Mouse (Mus musculus) forebrain, embryonic 12.5 days (tissue): ENCODE measurements around the gene Rad9a. TPM values are rescaled to one million over a fixed set of nuclear protein-coding genes. Genes with fewer than 3 reads are reported as not detected.

Experiments used
- ATAC-seq: fragments of 200-750 bp; cut with Nextera tagmentation; 2 replicates; pipeline ENCODE4 v1.8.0; 2017; ENCODE audit warnings: moderate TSS enrichment; ENCODE audit not compliant: low FRiP score
- H3K27ac ChIP-seq: fragments of 300-500 bp; sonication (generic); 2 replicates; pipeline ENCODE4 v1.5.1; 2016; ENCODE audit warnings: mild to moderate bottlenecking
- H3K27me3 ChIP-seq: fragments of 300-500 bp; sonication (generic); 2 replicates; pipeline ENCODE4 v1.6.1; 2016; ENCODE audit warnings: mild to moderate bottlenecking
- H3K36me3 ChIP-seq: fragments of 300-500 bp; sonication (generic); replicated peaks from 2 replicates; pipeline ENCODE4 v1.6.1; 2016; ENCODE audit warnings: mild to moderate bottlenecking
- H3K4me1 ChIP-seq: fragments of 300-500 bp; sonication (generic); 2 replicates; pipeline ENCODE4 v1.6.1; 2016
- H3K4me2 ChIP-seq: fragments of 300-500 bp; sonication (generic); 2 replicates; pipeline ENCODE4 v1.6.1; 2016; ENCODE audit warnings: mild to moderate bottlenecking, moderate library complexity
- H3K4me3 ChIP-seq: fragments of 300-500 bp; sonication (generic); replicated peaks from 2 replicates; pipeline ENCODE4 v1.5.1; 2016; ENCODE audit warnings: mild to moderate bottlenecking
- H3K9ac ChIP-seq: fragments of 300-500 bp; sonication (generic); 2 replicates; pipeline ENCODE4 v1.6.1; 2016; ENCODE audit warnings: mild to moderate bottlenecking
- H3K9me3 ChIP-seq: fragments of 300-500 bp; sonication (generic); 2 replicates; pipeline ENCODE4 v1.6.1; 2016
- WGBS: fragments of 180-500 bp; shearing (Covaris S2); methylation state at CpG from one replicate; pipeline ENCODE4 v1.1.7; 2016; 5-methylcytosine and 5-hydroxymethylcytosine counted together
- polyA plus RNA-seq: library from polyadenylated mRNA; unstranded; fragments of >200 nt; fragmentation: Nextera tagmentation; extraction: Ambion mirVana; gene quantifications from 2 replicates; pipeline ENCODE4 v1.2.1, GENCODE M21; 2016

Rad9a gene
- polyA plus RNA-seq, 1 experiment from 2014 or later: 42.2 TPM

GRCm38 (mm10) chr19:4216041-4216685 is 14.7 kb upstream of the Rad9a start:
- Histone ChIP-seq H3K9ac (0 out of 2 replicates have a peak overlapping the region, but pooled peaks have one; percentile 25), H3K4me2 (peak overlapping the region; percentile 13; the same call in 1 of the 2 replicates), H3K4me1 (peaks cover 52% of the 10 kb centered on the region), H3K36me3 (no peaks in the 10 kb centered on the region), H3K4me3 (no peak overlapping the region), H3K9me3 (no peaks in the 10 kb centered on the region), H3K27ac (no peak overlapping the region), H3K27me3 (peaks cover 76% of the 10 kb centered on the region)
- ATAC-seq: no peak
- WGBS: 25% methylated on average over 14 of the region's 14 CpGs

GRCm38 (mm10) chr19:4215451-4215840 is 14.0 kb upstream of the Rad9a start:
- under 1% methylated on average over 15 of the region's 21 CpGs for WGBS
- H3K27ac ChIP-seq: no peak overlapping the region

DNA sequence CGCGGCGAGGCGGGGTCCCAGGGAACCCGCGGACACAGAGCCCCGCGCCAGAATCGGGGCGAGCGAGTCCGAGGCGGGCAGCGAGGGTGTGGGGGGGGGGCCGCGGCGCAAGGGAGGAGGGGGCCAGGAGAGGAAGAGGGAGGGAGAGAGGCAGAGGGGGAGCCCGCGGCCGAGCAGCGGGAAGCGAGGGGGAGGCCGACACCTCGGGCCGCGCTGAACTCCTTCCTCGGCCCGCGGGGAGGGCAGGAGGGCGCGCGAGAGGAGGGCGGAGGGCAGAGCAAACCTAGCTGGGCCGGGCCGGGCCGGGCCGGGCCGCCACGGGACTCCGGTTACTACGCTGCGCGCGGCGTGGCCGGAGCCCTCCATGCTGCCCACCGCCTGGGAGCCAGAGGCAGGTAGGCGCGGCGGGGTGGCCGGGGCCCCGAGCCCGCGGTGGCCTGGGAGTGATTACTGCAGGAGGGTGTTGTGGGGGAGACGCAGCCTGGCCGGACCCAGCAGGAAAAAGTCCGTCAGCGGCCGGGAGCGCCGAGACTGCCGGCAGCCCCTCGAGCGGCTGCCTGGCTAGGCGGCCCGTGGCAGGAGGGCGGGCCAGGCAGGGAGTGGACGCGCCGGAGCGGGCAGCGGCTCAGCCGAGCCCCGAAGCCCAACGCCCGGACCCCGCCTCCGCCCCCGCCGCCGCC is 13.4 kb upstream of the Rad9a start:
- Histone ChIP-seq H3K36me3 (no peaks in the 10 kb centered on the region), H3K27me3 (peaks cover 82% of the 10 kb centered on the region)
- under 1% methylated on average over 46 of the region's 81 CpGs for WGBS

More at GRCm38 (mm10) chr19:4215451-4215840, 14.0 kb upstream of the Rad9a start:
- Histone ChIP-seq H3K9me3 (no peaks in the 10 kb centered on the region), H3K9ac (peak overlapping the region; percentile 73), H3K27me3 (peaks cover 79% of the 10 kb centered on the region), H3K4me3 (peak overlapping the region; percentile 60), H3K4me1 (peaks cover 52% of the 10 kb centered on the region), H3K4me2 (peak overlapping the region; percentile 99), H3K36me3 (no peaks in the 10 kb centered on the region)
- ATAC-seq: no peak

DNA sequence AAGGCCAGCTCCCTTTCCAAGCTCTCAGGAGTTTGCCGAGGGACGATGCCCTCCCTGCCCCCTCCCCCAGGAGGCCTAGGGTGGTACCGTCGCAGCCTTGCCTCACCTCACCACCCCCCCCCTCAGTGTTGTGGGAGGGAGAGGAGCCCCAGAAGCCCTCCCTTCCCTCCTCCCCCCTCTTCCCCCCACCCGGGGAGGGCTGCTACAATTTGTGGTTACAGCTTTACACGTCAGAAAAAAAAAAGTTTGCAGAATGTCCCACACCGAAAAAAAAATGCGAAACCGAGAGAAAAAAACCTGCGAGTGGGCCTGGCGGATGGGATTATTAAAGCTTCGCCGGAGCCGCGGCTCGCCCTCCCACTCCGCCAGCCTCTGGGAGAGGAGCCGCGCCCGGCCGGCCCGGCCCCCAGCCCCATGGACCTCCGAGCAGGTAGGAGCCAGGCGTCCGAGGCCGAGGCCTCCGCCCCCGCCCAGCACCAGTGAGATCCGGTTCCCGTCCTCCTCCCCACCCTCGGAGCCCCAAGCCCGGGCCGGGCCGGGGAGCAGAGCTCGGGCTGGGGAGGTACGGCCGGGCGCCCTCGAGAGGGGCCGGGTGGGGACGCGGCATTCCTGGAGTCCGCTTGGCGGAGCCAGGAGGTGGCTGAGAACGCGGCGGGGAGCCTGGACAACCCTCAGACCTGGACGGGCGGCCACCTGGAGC is 12.8 kb upstream of the Rad9a start, which contains the start of the genes Clcf1 and AC109138.7:
Gene Clcf1, plus strand, starts transcription at position 168 of the 700 bp plus-strand sequence.
Gene AC109138.7, plus strand, starts transcription at position 287 of the 700 bp plus-strand sequence.
- H3K36me3 ChIP-seq: no peaks in the 10 kb centered on the region
- no peaks in the 10 kb centered on the region for H3K9me3 ChIP-seq
- H3K27ac ChIP-seq: no peak within 1 kb of the TSS
- H3K4me1 ChIP-seq: peaks cover 52% of the 10 kb centered on the region
- peaks cover 80% of the 10 kb centered on the region for H3K27me3 ChIP-seq
- peak within 1 kb of the TSS; percentile 73 for H3K9ac ChIP-seq
- H3K4me2 ChIP-seq: peak within 1 kb of the TSS; percentile 99
- ATAC-seq: peak; percentile 75
- H3K4me3 ChIP-seq: peak within 1 kb of the TSS; percentile 60
- WGBS: under 1% methylated on average over 45 of the region's 49 CpGs

More for the DNA sequence above, 13.4 kb upstream of the Rad9a start:
- peak overlapping the region; percentile 73 for H3K9ac ChIP-seq
- peaks cover 52% of the 10 kb centered on the region for H3K4me1 ChIP-seq
- H3K4me3 ChIP-seq: peak overlapping the region; percentile 60
- H3K4me2 ChIP-seq: peak overlapping the region; percentile 99
- no peaks in the 10 kb centered on the region for H3K9me3 ChIP-seq
- no peak overlapping the region for H3K27ac ChIP-seq
- peak; percentile 33; the same call in 1 of the 2 replicates for ATAC-seq

GRCm38 (mm10) chr19:4213524-4213974 is 12.1 kb upstream of the Rad9a start:
- Histone ChIP-seq H3K27ac (no peak overlapping the region), H3K27me3 (peaks cover 79% of the 10 kb centered on the region), H3K4me3 (peak overlapping the region; percentile 60; the same call in 1 of the 2 replicates), H3K9me3 (no peaks in the 10 kb centered on the region), H3K9ac (peak overlapping the region; percentile 73; the same call in 1 of the 2 replicates), H3K36me3 (no peaks in the 10 kb centered on the region), H3K4me2 (peak overlapping the region; percentile 99), H3K4me1 (peaks cover 52% of the 10 kb centered on the region)
- ATAC-seq: no peak
- WGBS: 5% methylated on average over 9 of the region's 9 CpGs

- peaks cover 66% of the 10 kb centered on the region for H3K27me3 ChIP-seq
- H3K27ac ChIP-seq: no peak overlapping the region
Observed at GRCm38 (mm10) chr19:4211891-4212588, 10.6 kb upstream of the Rad9a start.

GRCm38 (mm10) chr19:4208563-4208962 is 7.1 kb upstream of the Rad9a start:
- Histone ChIP-seq H3K36me3 (no peaks in the 10 kb centered on the region), H3K9ac (no peak overlapping the region), H3K9me3 (no peaks in the 10 kb centered on the region), H3K27ac (no peak overlapping the region), H3K4me1 (peaks cover 18% of the 10 kb centered on the region), H3K27me3 (peaks cover 54% of the 10 kb centered on the region), H3K4me3 (no peak overlapping the region), H3K4me2 (no peak overlapping the region)
- no peak for ATAC-seq
- 70% methylated on average over 5 of the region's 5 CpGs for WGBS

More at GRCm38 (mm10) chr19:4211891-4212588, 10.6 kb upstream of the Rad9a start:
- H3K4me3 ChIP-seq: no peak overlapping the region
- H3K36me3 ChIP-seq: no peaks in the 10 kb centered on the region
- no peaks in the 10 kb centered on the region for H3K9me3 ChIP-seq
- no peak overlapping the region for H3K9ac ChIP-seq
- 18% methylated on average over 4 of the region's 4 CpGs for WGBS
- H3K4me1 ChIP-seq: peaks cover 48% of the 10 kb centered on the region
- H3K4me2 ChIP-seq: no peak overlapping the region; the same call in 1 of the 2 replicates
- ATAC-seq: no peak

GRCm38 (mm10) chr19:4206971-4207370 is 5.5 kb upstream of the Rad9a start:
- peak; percentile 60; the same call in 1 of the 2 replicates for ATAC-seq
- Histone ChIP-seq H3K27ac (no peak overlapping the region), H3K4me1 (peaks cover 7% of the 10 kb centered on the region), H3K4me3 (no peak overlapping the region), H3K36me3 (no peaks in the 10 kb centered on the region), H3K27me3 (peaks cover 50% of the 10 kb centered on the region), H3K9ac (no peak overlapping the region), H3K9me3 (no peaks in the 10 kb centered on the region), H3K4me2 (no peak overlapping the region)
- 2% methylated on average over 2 of the region's 2 CpGs for WGBS

DNA sequence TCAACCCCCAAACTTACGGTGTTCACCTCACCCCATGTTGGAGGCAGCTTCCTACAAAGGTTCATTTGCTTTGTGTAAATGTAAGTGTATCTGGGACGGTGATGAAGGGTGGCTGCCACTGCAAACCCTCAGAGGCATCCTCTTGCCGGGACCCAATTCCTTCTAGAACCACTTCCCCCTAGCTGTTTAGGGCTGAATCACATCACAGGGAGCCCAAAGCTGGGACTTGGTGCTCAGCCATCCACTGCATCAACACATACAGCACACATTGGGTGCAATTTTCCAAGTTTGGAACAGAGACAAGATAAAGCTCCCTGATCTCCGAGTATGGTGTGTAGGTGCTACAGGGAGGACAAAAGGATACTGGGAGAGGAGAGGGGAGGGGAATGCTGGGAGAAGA is 3.4 kb upstream of the Rad9a start:
- 54% methylated on average over 4 of the region's 4 CpGs for whole genome bisulfite sequencing
- no peak overlapping the region for H3K4me2 ChIP-seq
- H3K4me1 ChIP-seq: peaks cover 20% of the 10 kb centered on the region
- ATAC-seq: no peak
- peaks cover 37% of the 10 kb centered on the region for H3K27me3 ChIP-seq
- H3K9ac ChIP-seq: no peak overlapping the region
- peaks cover 5% of the 10 kb centered on the region; the same call in 1 of the 2 replicates for H3K36me3 ChIP-seq
- no peak overlapping the region for H3K27ac ChIP-seq
- no peak overlapping the region for H3K4me3 ChIP-seq
- H3K9me3 ChIP-seq: no peaks in the 10 kb centered on the region

GRCm38 (mm10) chr19:4203604-4204326 is 2.3 kb upstream of the Rad9a start:
- Histone ChIP-seq H3K9ac (no peak overlapping the region), H3K27me3 (peaks cover 37% of the 10 kb centered on the region), H3K4me3 (no peak overlapping the region), H3K9me3 (no peaks in the 10 kb centered on the region), H3K4me1 (peaks cover 20% of the 10 kb centered on the region), H3K4me2 (no peak overlapping the region), H3K27ac (no peak overlapping the region), H3K36me3 (peaks cover 15% of the 10 kb centered on the region)
- WGBS: 64% methylated on average over 13 of the region's 13 CpGs
- ATAC-seq: no peak

- H3K4me3 ChIP-seq: no peak overlapping the region
- no peak for ATAC-seq
- 70% methylated on average over 3 of the region's 3 CpGs for WGBS
- peaks cover 34% of the 10 kb centered on the region for H3K27me3 ChIP-seq
- no peak overlapping the region for H3K4me2 ChIP-seq
- peaks cover 15% of the 10 kb centered on the region for H3K36me3 ChIP-seq
- no peak overlapping the region for H3K9ac ChIP-seq
- no peaks in the 10 kb centered on the region for H3K9me3 ChIP-seq
- no peak overlapping the region for H3K27ac ChIP-seq
- peaks cover 20% of the 10 kb centered on the region for H3K4me1 ChIP-seq
Observed at GRCm38 (mm10) chr19:4203148-4203547, 1.7 kb upstream of the Rad9a start.
